Mouse (Mus musculus) ES-E14 (cell line): ENCODE measurements around the gene Kcnmb2. TPM values are rescaled to one million over a fixed set of nuclear protein-coding genes. Genes with fewer than 3 reads are reported as not detected.
A peak's percentile ranks its signal among the peaks of the same experiment; 100 is the strongest.

Source experiments
- DNase-seq: peaks from one replicate; pipeline ENCODE4 v3.0.0-alpha.2; 2013; ENCODE audit warnings: low read depth, low spot score
- H3K27ac ChIP-seq: 2 replicates; pipeline ENCODE4 v1.5.1; 2012; ENCODE audit warnings: low read depth, mild to moderate bottlenecking, low read length, moderate library complexity, mixed read lengths; ENCODE audit not compliant: poor library complexity, insufficient read depth, severe bottlenecking
- H3K36me3 ChIP-seq: 2 replicates; pipeline ENCODE4 v1.6.1; 2012; ENCODE audit warnings: mild to moderate bottlenecking, low read length, moderate library complexity, mixed read lengths; ENCODE audit not compliant: control insufficient read depth, poor library complexity, insufficient read depth, severe bottlenecking
- H3K4me1 ChIP-seq, 2 experiments: fragments of 150-350 bp in 1 of 2; sonication (generic) in 1 of 2; 2 replicates each; pipeline ENCODE4 v1.6.1; 2012; ENCODE audit warnings: low read length in 2 of 2, mild to moderate bottlenecking in 1 of 2, mixed read lengths in 1 of 2; ENCODE audit not compliant: control insufficient read depth in 2 of 2, insufficient read depth in 2 of 2, poor library complexity in 1 of 2
- H3K4me3 ChIP-seq, 2 experiments: fragments of 150-350 bp in 1 of 2; sonication (generic) in 1 of 2; 2 replicates each; pipeline ENCODE4 v1.5.1; 2012; ENCODE audit warnings: low read length in 2 of 2, low read depth in 1 of 2, mild to moderate bottlenecking in 1 of 2, mixed read lengths in 1 of 2; ENCODE audit not compliant: insufficient read depth in 1 of 2, poor library complexity in 1 of 2, severe bottlenecking in 1 of 2
- H3K9ac ChIP-seq: 2 replicates; pipeline ENCODE4 v1.6.1; 2012; ENCODE audit warnings: low read depth, mild to moderate bottlenecking, low read length, mixed read lengths; ENCODE audit not compliant: poor library complexity, insufficient read depth, severe bottlenecking
- H3K9me3 ChIP-seq: fragments of 150-350 bp; sonication (generic); 2 replicates; pipeline ENCODE4 v1.6.1; 2012; ENCODE audit warnings: low read depth, mild to moderate bottlenecking, low read length; ENCODE audit not compliant: control insufficient read depth, insufficient read depth
- CHD2 ChIP-seq: IDR thresholded peaks from 2 replicates; pipeline ENCODE4 v1.6.1; 2014; ENCODE audit warnings: mild to moderate bottlenecking, low read depth, low read length, inconsistent platforms
- HCFC1 ChIP-seq: IDR thresholded peaks from 2 replicates; pipeline ENCODE4 v1.6.1; 2012; ENCODE audit warnings: low read length, inconsistent platforms, borderline replicate concordance; ENCODE audit not compliant: insufficient read depth
- MAFK ChIP-seq: IDR thresholded peaks from 2 replicates; pipeline ENCODE4 v1.6.1; 2014; ENCODE audit warnings: mild to moderate bottlenecking, low read depth, low read length, inconsistent platforms; ENCODE audit not compliant: insufficient read depth
- ZC3H11A ChIP-seq: IDR thresholded peaks from 2 replicates; pipeline ENCODE4 v1.6.1; 2012; ENCODE audit warnings: low read depth, mild to moderate bottlenecking, inconsistent platforms, low read length, borderline replicate concordance
- ZNF384 ChIP-seq: IDR thresholded peaks from 2 replicates; pipeline ENCODE4 v1.6.1; 2012; ENCODE audit warnings: low read depth, low read length, inconsistent platforms
- in situ Hi-C, 2 experiments: fragments of 600-800 bp; cut with MboI; formaldehyde crosslinking; loops; one replicate each; pipeline ENCODE4 v1.15.1; 2025; ENCODE audit warnings: low sequenced_read_pairs in 2 of 2, inconsistent platforms in 1 of 2; ENCODE audit not compliant: unreplicated experiment in 2 of 2
- total RNA-seq: library from RNA; depleted of rRNA; stranded (reverse); fragments of 300-350 nt; gene quantifications from 2 replicates; pipeline ENCODE4 v1.2.3, GENCODE M21; 2012

Gene Kcnmb2
- total RNA-seq, 1 experiment, result not detected

GRCm38 (mm10) chr3:32053610-32054241, 151.4 kb downstream of the Kcnmb2 start:
- Histone ChIP-seq H3K9ac (no peak overlapping the region), H3K4me1 (no peaks in the 10 kb centered on the region), H3K36me3 (no peaks in the 10 kb centered on the region), H3K9me3 (no peaks in the 10 kb centered on the region), H3K4me3 (no peak overlapping the region), H3K27ac (no peak overlapping the region)
- no peak for DNase-seq
- in situ Hi-C loops, result no loop called here
- no peak for TF ChIP-seq MAFK
- TF ChIP-seq ZNF384, result no peak
- no peak for TF ChIP-seq ZC3H11A
- TF ChIP-seq HCFC1, result no peak
- TF ChIP-seq CHD2, result no peak

- H3K36me3 ChIP-seq, result no peaks in the 10 kb centered on the region
- DNase-seq, result no peak
- H3K27ac ChIP-seq, result no peak overlapping the region
- no peaks in the 10 kb centered on the region for H3K9me3 ChIP-seq
- in situ Hi-C loops, result no loop called here
- TF ChIP-seq HCFC1 (no peak), ZC3H11A (no peak), MAFK (no peak), CHD2 (no peak), ZNF384 (no peak)
- H3K4me1 ChIP-seq, result no peaks in the 10 kb centered on the region
- no peak overlapping the region for H3K9ac ChIP-seq
- no peak overlapping the region for H3K4me3 ChIP-seq
These were observed 157.8 kb downstream of the Kcnmb2 start for GRCm38 (mm10) chr3:32059888-32060656.

GRCm38 (mm10) chr3:32062685-32063084, 160.4 kb downstream of the Kcnmb2 start:
- H3K36me3 ChIP-seq, result no peaks in the 10 kb centered on the region
- TF ChIP-seq ZNF384 (no peak), HCFC1 (no peak), CHD2 (no peak), MAFK (no peak), ZC3H11A (no peak)
- no peak overlapping the region for H3K9ac ChIP-seq
- DNase-seq, result no peak
- H3K27ac ChIP-seq, result no peak overlapping the region
- H3K9me3 ChIP-seq, result no peaks in the 10 kb centered on the region
- in situ Hi-C loops, result no loop called here
- no peak overlapping the region for H3K4me3 ChIP-seq
- H3K4me1 ChIP-seq, result peaks cover 0 to 5% of the 10 kb centered on the region in 2 experiments; a peak in 2 of 4 replicates

- in situ Hi-C loops, result no loop called here
- no peak overlapping the region for H3K4me3 ChIP-seq
- H3K27ac ChIP-seq, result no peak overlapping the region
These were observed 161.0 kb downstream of the Kcnmb2 start for GRCm38 (mm10) chr3:32063312-32063711.

More at GRCm38 (mm10) chr3:32063312-32063711, 161.0 kb downstream of the Kcnmb2 start:
- no peaks in the 10 kb centered on the region for H3K9me3 ChIP-seq
- H3K4me1 ChIP-seq, result peaks cover 0 to 6% of the 10 kb centered on the region in 2 experiments; a peak in 2 of 4 replicates
- H3K9ac ChIP-seq, result no peak overlapping the region
- no peak for DNase-seq
- no peaks in the 10 kb centered on the region for H3K36me3 ChIP-seq
- TF ChIP-seq HCFC1, result no peak
- TF ChIP-seq MAFK, result peak; percentile 83
